Mouse (Mus musculus): ENCODE results near the gene Tbl3.

DNA sequence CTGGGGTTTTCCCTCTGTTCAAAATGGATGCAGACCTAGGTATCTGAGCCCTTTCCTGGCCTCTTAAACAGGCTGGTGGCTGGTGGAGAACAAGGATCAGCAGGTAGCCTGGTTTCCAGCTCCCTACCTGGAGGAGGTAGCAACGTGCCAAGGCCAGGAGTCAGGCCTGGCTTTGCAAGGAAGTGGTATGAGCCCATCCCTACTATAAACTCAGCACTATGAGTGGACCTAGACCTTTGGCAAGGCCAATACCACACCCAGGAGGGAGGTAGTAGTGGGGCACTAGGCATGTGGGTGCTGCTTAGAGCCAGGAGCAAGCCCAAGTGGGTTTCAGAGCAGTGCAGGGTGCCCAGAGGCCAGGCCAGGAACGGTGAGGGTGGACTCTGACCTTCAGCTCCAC is 8.0 kb downstream of the Tbl3 start:
- no peak for TF ChIP-seq POLR2A (IDR thresholded peaks at IDR 0.05; ENCODE audit: low read depth, low read length)
- TF ChIP-seq CTCF (IDR thresholded peaks at IDR 0.05; ENCODE audit: borderline replicate concordance, insufficient read depth, low read length), result no peak

Data from embryonic fibroblast, embryonic 13.5 days (primary cell).